Mouse (Mus musculus): ENCODE data around the gene Olfr1054. TPM values are rescaled to one million over a fixed set of nuclear protein-coding genes. Genes with fewer than 3 reads are reported as not detected.
"Not testable (repeated sequence)": the region's sequence is repeated elsewhere in the genome, so short reads cannot be mapped to it uniquely, and the experiment has no call there.

Olfr1054 gene
- not detected in 2 replicates for polyA plus RNA-seq (2014; fragmentation: Nextera tagmentation; extraction: Ambion mirVana)

DNA sequence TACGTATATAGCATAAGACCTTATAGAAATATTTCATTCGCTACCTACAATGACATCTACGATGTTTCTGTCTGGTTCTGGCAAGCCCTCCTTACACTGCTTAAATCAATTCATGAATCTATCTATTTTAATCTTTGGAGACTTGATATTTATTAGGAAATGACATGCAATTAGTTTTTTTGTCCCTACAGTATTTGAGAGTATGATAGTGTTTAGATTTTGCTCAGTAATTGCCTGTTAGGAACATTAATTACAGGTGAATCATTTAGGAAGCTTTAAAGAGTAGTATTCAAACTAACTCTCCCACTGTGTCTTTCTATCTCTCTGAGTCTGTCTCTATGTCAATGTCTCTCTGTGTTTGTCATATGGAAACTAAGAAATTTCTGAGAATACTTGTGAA is at the start of gene Olfr1054:
Gene Olfr1054, minus strand, starts transcription at position 101 of the 400 bp plus-strand sequence.
- no peaks in the 10 kb centered on the region for H3K4me1 ChIP-seq (ENCODE audit: control insufficient read depth, insufficient read depth, low read length)
- no peaks in the 10 kb centered on the region for H3K9me3 ChIP-seq (ENCODE audit: control insufficient read depth, low read length)
- ATAC-seq (ENCODE audit: low FRiP score, low TSS enrichment), result no peak
- no peak within 1 kb of the TSS for H3K9ac ChIP-seq (ENCODE audit: low read depth, low read length)
- H3K27me3 ChIP-seq (ENCODE audit: control insufficient read depth, insufficient read depth, low read length), result no peaks in the 10 kb centered on the region
- H3K4me3 ChIP-seq (ENCODE audit: low read length), result no peak within 1 kb of the TSS
- H3K27ac ChIP-seq (ENCODE audit: low read depth, low read length), result no peak within 1 kb of the TSS
- no peak within 1 kb of the TSS for H3K4me2 ChIP-seq (replicated peaks; ENCODE audit: low read depth, low read length)
- no peaks in the 10 kb centered on the region for H3K36me3 ChIP-seq (ENCODE audit: control insufficient read depth, insufficient read depth, low read length)
- WGBS, result 85% methylated on average over 3 of the region's 3 CpGs

DNA sequence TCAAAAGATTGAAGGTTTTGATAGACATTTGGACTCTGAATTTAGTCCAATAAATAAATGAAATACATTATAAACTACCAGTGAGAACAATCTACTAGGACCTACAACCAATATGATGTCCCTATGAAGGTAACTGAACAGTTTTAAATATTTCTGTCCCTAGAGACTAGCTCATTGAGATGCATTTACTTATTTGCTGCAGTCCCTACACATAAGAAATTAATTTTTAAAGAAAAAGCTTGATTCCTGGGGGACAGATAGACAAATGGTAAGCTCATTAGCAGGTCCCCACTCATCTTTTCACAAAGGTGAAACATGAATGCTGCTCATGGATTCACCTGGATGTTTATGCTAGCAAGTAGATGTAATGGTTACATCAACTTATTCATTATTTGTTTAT is 43.1 kb upstream of the Olfr1054 start, which contains the start of gene Olfr1057:
Gene Olfr1057, minus strand, starts transcription at position 101 of the 400 bp plus-strand sequence.
- H3K27ac ChIP-seq (ENCODE audit: low read depth, low read length), result no peak within 1 kb of the TSS
- ATAC-seq (ENCODE audit: low FRiP score, low TSS enrichment), result no peak

DNA sequence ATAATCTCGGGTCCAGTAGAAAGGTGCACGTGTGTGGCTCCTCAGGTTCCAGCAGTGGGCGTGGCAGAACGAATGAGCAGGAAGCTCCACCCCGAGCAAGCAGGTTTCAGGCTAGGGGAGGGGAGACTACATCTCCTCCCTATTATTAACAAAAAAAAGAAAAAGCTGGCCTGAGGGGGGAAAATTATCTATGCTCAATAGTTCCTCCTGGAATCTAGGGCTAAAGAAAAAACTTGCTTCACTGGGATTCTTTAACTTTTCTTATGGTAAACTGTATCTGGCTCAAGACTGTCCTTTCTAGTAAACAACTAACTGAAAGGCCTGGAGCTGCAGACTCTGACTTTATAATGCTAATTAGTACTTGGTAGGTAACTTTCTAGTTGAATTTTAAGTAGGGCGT is 31.1 kb upstream of the Olfr1054 start:
- H3K36me3 ChIP-seq (ENCODE audit: control insufficient read depth, insufficient read depth, low read length); H3K4me1 ChIP-seq (ENCODE audit: control insufficient read depth, insufficient read depth, low read length); H3K27ac ChIP-seq (ENCODE audit: low read depth, low read length); H3K9me3 ChIP-seq (ENCODE audit: control insufficient read depth, low read length); H3K4me2 ChIP-seq (replicated peaks; ENCODE audit: low read depth, low read length); H3K4me3 ChIP-seq (ENCODE audit: low read length); H3K27me3 ChIP-seq (ENCODE audit: control insufficient read depth, insufficient read depth, low read length); H3K9ac ChIP-seq (ENCODE audit: low read depth, low read length); ATAC-seq (ENCODE audit: low FRiP score, low TSS enrichment): not testable (repeated sequence)
- 80% methylated on average over 1 of the region's 6 CpGs for WGBS

More for the DNA sequence above, 43.1 kb upstream of the Olfr1054 start, which contains the start of gene Olfr1057:
- Histone ChIP-seq H3K4me1 (ENCODE audit: control insufficient read depth, insufficient read depth, low read length) (no peaks in the 10 kb centered on the region), H3K4me2 (replicated peaks; ENCODE audit: low read depth, low read length) (no peak within 1 kb of the TSS), H3K9ac (ENCODE audit: low read depth, low read length) (no peak within 1 kb of the TSS), H3K27me3 (ENCODE audit: control insufficient read depth, insufficient read depth, low read length) (no peaks in the 10 kb centered on the region), H3K36me3 (ENCODE audit: control insufficient read depth, insufficient read depth, low read length) (no peaks in the 10 kb centered on the region), H3K9me3 (ENCODE audit: control insufficient read depth, low read length) (no peaks in the 10 kb centered on the region), H3K4me3 (ENCODE audit: low read length) (no peak within 1 kb of the TSS)

DNA sequence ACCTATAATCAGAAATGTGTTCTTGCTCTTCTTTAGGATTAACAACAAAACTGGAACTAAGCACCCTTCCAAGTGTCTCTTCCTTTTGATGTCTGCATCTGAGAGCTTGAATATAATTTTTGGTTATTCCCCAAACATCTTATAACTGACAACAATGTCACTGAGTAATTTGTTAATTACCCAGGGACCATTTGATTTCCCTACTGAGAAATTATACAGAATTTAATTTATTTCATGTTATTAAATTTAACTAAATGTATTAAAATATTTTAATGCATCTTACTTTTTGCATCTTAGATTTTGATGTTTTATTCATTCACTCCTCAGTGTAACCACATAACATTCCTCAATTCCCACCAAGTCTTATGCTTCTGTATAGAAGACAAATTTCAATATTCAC is 27.1 kb upstream of the Olfr1054 start, which contains the start of gene Olfr1056:
Gene Olfr1056, minus strand, starts transcription at position 101 of the 400 bp plus-strand sequence.
- Histone ChIP-seq H3K27ac (ENCODE audit: low read depth, low read length) (no peak within 1 kb of the TSS), H3K9ac (ENCODE audit: low read depth, low read length) (no peak within 1 kb of the TSS), H3K4me2 (replicated peaks; ENCODE audit: low read depth, low read length) (no peak within 1 kb of the TSS), H3K4me3 (ENCODE audit: low read length) (no peak within 1 kb of the TSS), H3K4me1 (ENCODE audit: control insufficient read depth, insufficient read depth, low read length) (no peaks in the 10 kb centered on the region), H3K27me3 (ENCODE audit: control insufficient read depth, insufficient read depth, low read length) (no peaks in the 10 kb centered on the region), H3K9me3 (ENCODE audit: control insufficient read depth, low read length) (no peaks in the 10 kb centered on the region), H3K36me3 (ENCODE audit: control insufficient read depth, insufficient read depth, low read length) (no peaks in the 10 kb centered on the region)
- no peak for ATAC-seq (ENCODE audit: low FRiP score, low TSS enrichment)

DNA sequence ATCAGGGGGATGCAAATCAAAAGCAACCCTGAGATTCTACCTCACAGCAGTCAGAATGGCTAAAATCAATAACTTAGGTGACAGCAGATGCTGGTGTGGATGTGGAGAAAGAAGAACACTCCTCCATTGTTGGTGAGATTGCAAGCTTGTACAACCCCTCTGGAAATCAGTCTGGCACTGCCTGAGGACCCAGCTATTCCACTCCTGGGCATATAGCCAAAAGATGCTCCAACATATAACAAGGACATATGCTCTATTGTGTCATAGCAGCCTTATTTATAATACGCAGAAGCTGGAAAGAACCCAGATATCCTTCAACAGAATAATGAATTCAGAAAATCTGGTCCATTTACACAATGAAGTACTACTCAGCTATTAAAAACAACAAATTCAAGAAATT is 16.5 kb upstream of the Olfr1054 start:
- H3K4me3 ChIP-seq (ENCODE audit: low read length); H3K27ac ChIP-seq (ENCODE audit: low read depth, low read length); H3K9ac ChIP-seq (ENCODE audit: low read depth, low read length); H3K4me2 ChIP-seq (replicated peaks; ENCODE audit: low read depth, low read length); H3K27me3 ChIP-seq (ENCODE audit: control insufficient read depth, insufficient read depth, low read length); ATAC-seq (ENCODE audit: low FRiP score, low TSS enrichment); H3K9me3 ChIP-seq (ENCODE audit: control insufficient read depth, low read length); H3K4me1 ChIP-seq (ENCODE audit: control insufficient read depth, insufficient read depth, low read length); H3K36me3 ChIP-seq (ENCODE audit: control insufficient read depth, insufficient read depth, low read length): not testable (repeated sequence)
- WGBS, result 97% methylated on average over 1 of the region's 1 CpGs

DNA sequence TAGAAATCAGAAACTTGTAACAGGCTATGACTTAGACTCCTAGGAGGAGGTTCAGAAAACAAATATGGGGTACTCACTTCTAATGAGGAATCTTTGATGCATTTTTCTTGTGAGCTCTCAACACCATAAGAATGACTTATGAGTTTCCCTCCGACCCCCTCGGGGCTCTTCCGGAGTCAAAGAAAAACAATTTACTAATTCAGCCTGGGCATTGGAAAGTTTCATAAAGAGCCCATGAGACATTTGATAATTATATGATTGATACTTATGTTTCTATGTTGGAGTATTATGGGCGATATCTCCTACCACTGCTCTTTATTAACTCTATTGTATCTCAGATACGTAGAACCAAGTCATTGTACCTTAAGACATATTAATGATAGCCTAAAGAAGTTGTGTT is 15.0 kb upstream of the Olfr1054 start, which contains the start of gene Olfr1055:
Gene Olfr1055, minus strand, starts transcription at position 101 of the 400 bp plus-strand sequence.
- Histone ChIP-seq H3K4me3 (ENCODE audit: low read length) (no peak within 1 kb of the TSS), H3K9ac (ENCODE audit: low read depth, low read length) (no peak within 1 kb of the TSS), H3K4me2 (replicated peaks; ENCODE audit: low read depth, low read length) (no peak within 1 kb of the TSS), H3K9me3 (ENCODE audit: control insufficient read depth, low read length) (no peaks in the 10 kb centered on the region), H3K36me3 (ENCODE audit: control insufficient read depth, insufficient read depth, low read length) (no peaks in the 10 kb centered on the region), H3K4me1 (ENCODE audit: control insufficient read depth, insufficient read depth, low read length) (no peaks in the 10 kb centered on the region), H3K27ac (ENCODE audit: low read depth, low read length) (no peak within 1 kb of the TSS), H3K27me3 (ENCODE audit: control insufficient read depth, insufficient read depth, low read length) (no peaks in the 10 kb centered on the region)
- no peak for ATAC-seq (ENCODE audit: low FRiP score, low TSS enrichment)
- WGBS, result 78% methylated on average over 5 of the region's 5 CpGs

DNA sequence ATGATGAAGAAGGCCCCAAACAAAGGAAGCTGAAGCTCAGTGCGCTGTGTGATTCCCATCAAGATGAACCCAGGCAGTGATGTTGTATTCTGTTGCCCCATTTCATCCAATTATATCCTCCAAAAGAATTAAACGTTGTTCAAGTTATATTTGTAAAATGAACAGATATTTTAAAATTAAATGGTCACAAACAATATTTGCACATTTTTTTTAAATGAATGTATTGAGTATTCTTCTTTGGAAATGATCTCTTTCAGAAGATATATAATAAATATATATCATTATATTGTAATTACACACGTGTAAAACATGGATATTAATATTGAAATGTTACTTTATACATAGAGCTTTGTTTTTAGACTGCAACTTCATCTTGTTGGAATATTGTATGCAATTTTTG is 20.0 kb downstream of the Olfr1054 start, which contains the start of gene Olfr1053:
Gene Olfr1053, minus strand, starts transcription at position 101 of the 400 bp plus-strand sequence.
- no peak within 1 kb of the TSS for H3K27ac ChIP-seq (ENCODE audit: low read depth, low read length)
- WGBS, result 69% methylated on average over 3 of the region's 3 CpGs
- H3K36me3 ChIP-seq (ENCODE audit: control insufficient read depth, insufficient read depth, low read length), result no peaks in the 10 kb centered on the region
- no peak within 1 kb of the TSS for H3K4me3 ChIP-seq (ENCODE audit: low read length)
- no peaks in the 10 kb centered on the region for H3K4me1 ChIP-seq (ENCODE audit: control insufficient read depth, insufficient read depth, low read length)
- H3K9me3 ChIP-seq (ENCODE audit: control insufficient read depth, low read length), result no peaks in the 10 kb centered on the region
- H3K4me2 ChIP-seq (replicated peaks; ENCODE audit: low read depth, low read length), result no peak within 1 kb of the TSS
- no peaks in the 10 kb centered on the region for H3K27me3 ChIP-seq (ENCODE audit: control insufficient read depth, insufficient read depth, low read length)
- ATAC-seq (ENCODE audit: low FRiP score, low TSS enrichment), result no peak
- H3K9ac ChIP-seq (ENCODE audit: low read depth, low read length), result no peak within 1 kb of the TSS

DNA sequence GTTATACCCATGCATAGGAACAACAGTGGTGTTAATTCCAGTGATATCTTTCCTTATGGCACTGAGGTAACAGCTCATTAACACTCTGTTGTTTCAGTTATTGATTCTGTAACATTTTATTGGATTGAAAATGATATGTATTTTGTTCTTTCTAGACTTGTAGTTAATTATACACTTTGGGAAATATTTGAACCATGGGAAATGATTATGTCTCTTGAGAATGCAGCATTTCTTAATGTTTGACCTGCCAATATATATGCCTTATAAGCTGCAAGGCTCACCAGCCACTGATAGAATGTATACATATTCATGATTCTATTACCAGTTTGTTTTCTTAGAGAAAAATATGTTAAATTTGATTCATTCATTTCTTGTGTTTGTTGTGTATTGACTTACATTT is 43.1 kb downstream of the Olfr1054 start, which contains the start of gene Olfr1052:
Gene Olfr1052, plus strand, starts transcription at position 301 of the 400 bp plus-strand sequence.
- no peak within 1 kb of the TSS for H3K4me3 ChIP-seq (ENCODE audit: low read length)

More for the DNA sequence above, 43.1 kb downstream of the Olfr1054 start, which contains the start of gene Olfr1052:
- no peaks in the 10 kb centered on the region for H3K9me3 ChIP-seq (ENCODE audit: control insufficient read depth, low read length)
- no peaks in the 10 kb centered on the region for H3K36me3 ChIP-seq (ENCODE audit: control insufficient read depth, insufficient read depth, low read length)
- H3K9ac ChIP-seq (ENCODE audit: low read depth, low read length), result no peak within 1 kb of the TSS
- H3K4me1 ChIP-seq (ENCODE audit: control insufficient read depth, insufficient read depth, low read length), result no peaks in the 10 kb centered on the region
- H3K4me2 ChIP-seq (replicated peaks; ENCODE audit: low read depth, low read length), result no peak within 1 kb of the TSS
- ATAC-seq (ENCODE audit: low FRiP score, low TSS enrichment), result no peak
- no peak within 1 kb of the TSS for H3K27ac ChIP-seq (ENCODE audit: low read depth, low read length)
- H3K27me3 ChIP-seq (ENCODE audit: control insufficient read depth, insufficient read depth, low read length), result no peaks in the 10 kb centered on the region
